Mouse (Mus musculus) heart, postnatal 0 days (tissue): ENCODE measurements at regions not wholly inside any gene's neighbourhood (a gene's known extent, or its start where the extent isn't known, plus 50 kb on each side); places are given as distances from the start of the nearest gene placed in this dataset.

ENCODE experiments used
- CTCF ChIP-seq: IDR thresholded peaks from 2 replicates; pipeline ENCODE4 v1.5.1; 2016; ENCODE audit warnings: antibody characterized with exemption, control low read depth, low read depth
- EP300 ChIP-seq: IDR thresholded peaks from 2 replicates; pipeline ENCODE4 v1.6.1; 2016; ENCODE audit warnings: antibody characterized with exemption, low read depth

DNA sequence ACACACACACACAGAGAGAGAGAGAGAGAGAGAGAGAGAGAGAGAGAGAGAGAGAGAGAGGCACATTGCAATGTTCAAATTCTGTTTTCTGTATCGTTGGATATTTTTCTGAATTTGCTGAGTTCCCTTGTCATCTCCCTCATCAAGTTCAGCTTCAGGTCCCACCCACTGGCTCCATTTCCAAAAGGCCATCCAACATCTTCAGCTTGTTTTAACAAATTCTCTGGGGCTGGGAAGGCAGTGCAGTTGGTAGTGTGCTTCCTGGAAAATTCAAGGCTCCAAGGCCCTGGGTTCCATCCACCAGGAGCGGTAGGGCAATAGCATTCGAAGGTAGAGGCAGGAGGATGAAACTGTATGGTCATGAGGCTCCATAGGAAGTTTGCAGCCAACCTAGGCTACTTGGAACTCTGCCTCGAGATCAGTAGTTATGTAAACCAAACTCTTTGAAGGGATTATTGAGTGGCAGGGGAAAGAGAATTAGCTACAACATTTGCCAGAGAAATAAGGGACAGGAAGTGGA is 105.9 kb downstream of the Polr2m start:
- no peak for TF ChIP-seq CTCF
- no peak for TF ChIP-seq EP300
